Mouse (Mus musculus) gastrocnemius, postnatal 14 days (tissue): ENCODE data around the gene Olfr307. TPM values are rescaled to one million over a fixed set of nuclear protein-coding genes. Genes with fewer than 3 reads are reported as not detected.
"Not testable (repeated sequence)": the region's sequence is repeated elsewhere in the genome, so short reads cannot be mapped to it uniquely, and the experiment has no call there.

Experiments used
- DNase-seq: peaks from one replicate; pipeline ENCODE4 v3.0.0; 2021; ENCODE audit warnings: mixed read lengths
- intact Hi-C: fragments of 180-260 bp; cut with DNase I; formaldehyde crosslinking; loops from one replicate; pipeline ENCODE4 v1.15.1; 2025; ENCODE audit warnings: low total_unique reads
- long read RNA-seq, 2 experiments: library from polyadenylated mRNA; stranded (forward); transcript quantifications; one replicate each; pipeline ENCODE4 v2.0.0; 2021
- microRNA-seq, 2 experiments: library from miRNA; unstranded; fragments of <30 nt; microRNA quantifications; one replicate each; pipeline ENCODE4 v1.2.0; 2021
- total RNA-seq, 2 experiments: library from RNA; stranded (reverse); gene quantifications; 2 replicates each; pipeline ENCODE4 v1.2.3; 2021

The Olfr307 gene
- not detected for total RNA-seq
- long read RNA-seq, experiment 1 = 0 reads
- long read RNA-seq, experiment 2 = 0 reads

GRCm38 (mm10) chr7:86337486-86337885 is at the start of gene Olfr307:
Gene Olfr307, minus strand, starts transcription at chr7:86337586.
- no peak for DNase-seq
- intact Hi-C loops = no loop called here

- DNase-seq = no peak
- intact Hi-C loops = no loop called here
Measured at GRCm38 (mm10) chr7:86386558-86386957, 49.2 kb upstream of the Olfr307 start, which contains the start of gene Olfr304. Gene Olfr304, minus strand, starts transcription at chr7:86386658.

GRCm38 (mm10) chr7:86385769-86386168 is 48.4 kb upstream of the Olfr307 start:
- intact Hi-C loops = no loop called here

GRCm38 (mm10) chr7:86366828-86367227 is 29.4 kb upstream of the Olfr307 start, which contains the start of gene Olfr305:
Gene Olfr305, minus strand, starts transcription at chr7:86366928.
- intact Hi-C loops = no loop called here
- no peak for DNase-seq

More at GRCm38 (mm10) chr7:86385769-86386168, 48.4 kb upstream of the Olfr307 start:
- no peak for DNase-seq

GRCm38 (mm10) chr7:86346296-86346695 is 8.9 kb upstream of the Olfr307 start:
- DNase-seq, intact Hi-C loops: not testable (repeated sequence)

- intact Hi-C loops = no loop called here
- no peak for DNase-seq
Measured at GRCm38 (mm10) chr7:86344253-86344652, 6.9 kb upstream of the Olfr307 start.

- DNase-seq = no peak
- intact Hi-C loops = no loop called here
Measured at GRCm38 (mm10) chr7:86342881-86343565, 5.6 kb upstream of the Olfr307 start.

- DNase-seq = no peak
- intact Hi-C loops = no loop called here
Measured at GRCm38 (mm10) chr7:86325530-86325929, 11.9 kb downstream of the Olfr307 start, which contains the start of gene Olfr308. Gene Olfr308, minus strand, starts transcription at chr7:86325630.

- no peak for DNase-seq
- intact Hi-C loops = no loop called here
Measured at GRCm38 (mm10) chr7:86321323-86321722, 16.1 kb downstream of the Olfr307 start.

- DNase-seq = no peak
- intact Hi-C loops = no loop called here
Measured at GRCm38 (mm10) chr7:86313608-86314007, 23.8 kb downstream of the Olfr307 start, which contains the start of gene Olfr309. Gene Olfr309, minus strand, starts transcription at chr7:86313708.

Small RNA genes within 50 kb of the gene (microRNA-seq; reads per million reads assigned to microRNA genes)
- gene Gm23192 = 0 reads per million in 2 experiments

Other genes with a start within 250 kb of the Olfr307 start
- not detected for gene Vmn2r75, start 165.8 kb downstream of the Olfr307 start, total RNA-seq
- gene Vmn2r76, start 91.3 kb downstream of the Olfr307 start, total RNA-seq = not detected
- not detected for gene Olfr310, start 60.4 kb downstream of the Olfr307 start, total RNA-seq
- not detected for gene Olfr309, start 23.9 kb downstream of the Olfr307 start, total RNA-seq
- not detected for gene Olfr308, start 12.0 kb downstream of the Olfr307 start, total RNA-seq
- gene Olfr305, start 29.3 kb upstream of the Olfr307 start, total RNA-seq = not detected
- not detected for gene Olfr304, start 49.1 kb upstream of the Olfr307 start, total RNA-seq
- gene Olfr303, start 60.2 kb upstream of the Olfr307 start, total RNA-seq = not detected
- gene Olfr301, start 66.3 kb upstream of the Olfr307 start, total RNA-seq = not detected
- not detected for gene Olfr299, start 122.3 kb upstream of the Olfr307 start, total RNA-seq
- not detected for gene Olfr298, start 154.9 kb upstream of the Olfr307 start, total RNA-seq
- gene Olfr297, start 182.4 kb upstream of the Olfr307 start, total RNA-seq = not detected
- not detected for gene Olfr295, start 246.3 kb upstream of the Olfr307 start, total RNA-seq